Mouse (Mus musculus) midbrain, embryonic 15.5 days (tissue): Measurements from ENCODE around the gene Naip1. TPM values are rescaled to one million over a fixed set of nuclear protein-coding genes. Genes with fewer than 3 reads are reported as not detected.

Source experiments
- polyA plus RNA-seq: library from polyadenylated mRNA; unstranded; fragments of >200 nt; fragmentation: Nextera tagmentation; extraction: Ambion mirVana; gene quantifications from 2 replicates; pipeline ENCODE4 v1.2.1, GENCODE M21; 2015

Naip1 gene
- polyA plus RNA-seq, 1 experiment from 2014 or later, result 0.10 TPM

Other genes starting within 250 kb of the Naip1 start
- gene Naip5, start 206.5 kb downstream of the Naip1 start, polyA plus RNA-seq, result 0.09 and 0.10 TPM in 2 replicates
- gene Naip6, start 135.2 kb downstream of the Naip1 start, polyA plus RNA-seq, result 0.08 TPM in 1 of 2 replicates, not detected in the other
- 69.9 and 70.9 TPM in 2 replicates for gene Gtf2h2, start 39.7 kb upstream of the Naip1 start, polyA plus RNA-seq
- gene Ocln, start 99.8 kb upstream of the Naip1 start, polyA plus RNA-seq, result 7.4 and 8.6 TPM in 2 replicates
- gene Marveld2, start 164.1 kb upstream of the Naip1 start, polyA plus RNA-seq, result 2.3 and 2.7 TPM in 2 replicates
- 299 and 307 TPM in 2 replicates for gene Ak6, start 198.1 kb upstream of the Naip1 start, polyA plus RNA-seq
- gene Rad17, start 198.2 kb upstream of the Naip1 start, polyA plus RNA-seq, result 17.0 and 17.1 TPM in 2 replicates
- gene Taf9, start 198.7 kb upstream of the Naip1 start, polyA plus RNA-seq, result 25.1 and 30.6 TPM in 2 replicates
- gene Ccdc125, start 216.8 kb upstream of the Naip1 start, polyA plus RNA-seq, result 1.2 and 2.1 TPM in 2 replicates